Mouse (Mus musculus) right cerebral cortex, postnatal 25 days (tissue): ENCODE measurements at regions not wholly inside any gene's neighbourhood (a gene's known extent, or its start where the extent isn't known, plus 50 kb on each side); places are given as distances from the start of the nearest gene placed in this dataset.

Experiments used
- DNase-seq: peaks from one replicate; pipeline ENCODE4 v3.0.0; 2022

DNA sequence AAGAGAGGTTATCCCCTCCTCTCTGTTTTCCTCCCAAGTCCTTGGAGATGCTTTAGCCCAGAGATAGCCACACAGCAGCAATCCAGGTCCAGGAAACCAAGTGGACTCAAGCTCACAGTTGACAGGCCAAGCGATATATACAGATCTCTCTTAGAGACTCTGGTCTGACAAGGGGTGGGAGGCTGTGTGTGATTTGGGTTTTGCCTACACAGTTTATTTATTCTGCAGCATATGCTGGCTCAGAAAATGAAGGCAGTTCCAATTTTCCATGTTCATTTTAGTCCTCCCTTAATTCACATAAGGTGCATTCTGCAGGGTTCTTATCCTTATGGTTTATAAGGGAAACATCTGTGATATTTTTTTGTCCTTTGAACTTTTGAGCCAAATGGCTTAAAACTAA lies 595.0 kb upstream of the Apob start:
- no peak for DNase-seq

DNA sequence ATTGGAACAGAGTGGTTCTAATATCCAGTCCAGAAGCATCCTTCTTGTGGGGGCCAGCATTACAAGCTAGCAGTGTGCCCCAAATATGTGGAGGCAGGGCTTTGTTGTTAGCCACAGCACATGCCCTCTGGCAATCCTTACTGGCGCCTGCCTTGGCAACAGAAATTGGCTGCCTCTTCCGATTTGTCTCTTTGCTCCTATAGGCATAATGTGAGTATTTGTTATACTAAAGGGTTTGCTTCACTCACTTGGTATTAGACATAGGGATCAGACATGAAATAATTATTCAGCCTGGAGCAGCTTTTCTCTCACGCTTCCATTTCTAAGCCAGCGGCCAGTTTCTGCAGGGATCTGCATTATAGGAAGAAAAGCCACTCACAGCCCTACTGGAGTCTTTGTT lies 573.6 kb upstream of the Apob start:
- no peak for DNase-seq

DNA sequence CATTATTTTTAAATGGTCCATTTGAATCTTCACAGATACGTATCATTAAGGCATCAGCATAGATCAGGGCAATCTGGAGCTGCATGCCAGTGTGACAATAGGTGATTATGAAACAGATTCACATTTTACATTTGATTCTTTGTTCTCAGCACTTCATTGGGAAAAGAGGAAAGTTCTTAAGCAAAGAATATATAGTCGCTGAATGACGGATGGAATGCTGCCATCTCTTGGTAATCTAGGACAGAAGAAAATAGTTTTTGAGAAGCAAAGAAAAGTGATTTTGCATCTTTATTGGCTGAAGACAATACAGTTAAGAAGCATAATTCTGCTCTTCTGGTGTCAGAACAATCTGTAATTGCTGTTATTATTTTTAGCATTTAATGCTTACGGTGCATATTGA lies 565.6 kb upstream of the Apob start:
- DNase-seq: no peak

DNA sequence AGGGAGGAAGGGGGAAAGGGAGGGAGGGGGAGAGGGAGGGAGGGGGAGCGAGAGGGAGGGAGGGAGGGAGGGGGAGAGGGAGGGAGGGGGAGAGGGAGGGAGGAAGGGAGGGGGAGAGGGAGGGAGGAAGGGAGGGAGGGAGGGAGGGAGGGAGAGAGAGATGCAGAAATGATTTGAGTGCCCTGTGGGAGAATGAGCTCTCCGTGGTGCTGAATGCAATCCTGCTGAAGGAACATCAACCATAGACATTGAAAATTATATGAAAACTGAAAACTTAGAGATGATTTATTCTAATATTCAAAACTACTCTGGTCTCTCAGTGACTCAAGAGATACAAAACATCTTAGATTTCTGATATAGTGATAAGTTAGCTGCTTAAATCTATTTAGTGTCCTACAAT lies 557.2 kb upstream of the Apob start:
- no peak for DNase-seq

DNA sequence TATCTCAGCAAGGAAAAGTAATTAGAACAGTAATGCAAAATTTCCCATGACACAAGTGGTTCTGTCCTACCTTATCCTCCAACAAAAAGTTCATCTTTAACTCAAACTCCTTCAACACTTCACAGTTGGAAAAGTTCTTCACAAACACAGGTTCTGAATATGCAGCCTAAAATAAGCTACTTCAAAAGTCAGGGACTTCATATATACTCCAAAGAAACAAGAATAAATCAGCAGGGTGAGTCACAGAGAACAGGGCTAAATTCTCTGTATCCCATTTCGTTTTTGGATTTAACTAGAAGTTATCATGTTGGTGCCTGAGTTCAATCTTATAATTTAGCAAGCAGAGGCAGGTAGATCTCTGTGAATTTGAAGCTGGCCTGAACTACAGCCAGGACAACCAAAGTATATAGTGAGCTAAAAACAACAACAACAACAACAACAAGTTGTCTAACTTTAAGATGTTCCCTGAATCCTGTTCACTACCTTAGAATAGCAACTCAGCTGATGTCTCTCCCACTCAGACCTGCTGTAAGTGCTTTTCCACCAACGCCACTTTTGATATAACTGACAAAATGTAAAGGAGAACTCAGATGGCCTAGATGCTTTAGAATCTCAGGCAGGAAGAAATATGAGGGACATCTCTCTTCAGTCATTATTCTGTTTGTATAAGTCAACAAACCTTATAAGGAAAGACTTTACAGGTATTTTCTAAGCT lies 555.5 kb upstream of the Apob start:
- no peak for DNase-seq

DNA sequence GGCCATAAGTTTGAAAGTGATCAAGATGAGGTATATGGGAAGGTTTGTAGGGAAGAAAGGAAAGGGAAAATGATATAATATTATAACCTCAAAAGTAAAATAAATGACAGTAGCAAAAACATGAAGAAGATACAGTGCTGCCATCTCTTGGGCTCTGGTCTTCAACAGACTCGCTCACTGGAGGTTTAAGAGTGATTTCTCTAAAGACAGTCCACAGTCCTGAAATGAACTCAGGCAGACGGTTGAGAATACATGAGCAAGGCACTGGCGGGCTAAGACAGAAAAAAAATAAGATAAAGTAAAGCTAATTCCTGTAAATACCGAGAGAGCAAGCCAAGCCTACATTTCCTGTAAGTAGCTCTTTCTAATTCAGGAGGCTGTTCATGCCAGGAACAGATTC lies 546.5 kb upstream of the Apob start:
- DNase-seq: no peak

DNA sequence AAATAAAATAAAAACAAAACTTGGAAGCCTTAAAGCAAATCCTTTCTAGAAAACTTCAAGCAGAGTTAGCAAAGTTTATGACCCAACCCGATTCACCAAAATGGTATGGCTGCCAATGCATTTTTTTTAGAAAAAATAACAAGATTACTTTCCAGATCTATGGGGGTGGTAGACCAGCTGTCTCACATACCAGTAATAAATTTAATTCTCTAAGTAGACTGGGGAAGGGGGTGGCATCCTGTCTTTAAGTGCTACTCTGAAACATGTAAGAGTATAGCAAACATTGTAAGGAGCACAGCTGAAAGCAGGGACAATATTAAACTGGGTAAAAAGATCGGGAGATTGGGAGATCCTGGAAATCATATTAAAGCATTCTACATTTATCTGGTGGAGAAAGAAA lies 532.2 kb upstream of the Apob start:
- DNase-seq: no peak

DNA sequence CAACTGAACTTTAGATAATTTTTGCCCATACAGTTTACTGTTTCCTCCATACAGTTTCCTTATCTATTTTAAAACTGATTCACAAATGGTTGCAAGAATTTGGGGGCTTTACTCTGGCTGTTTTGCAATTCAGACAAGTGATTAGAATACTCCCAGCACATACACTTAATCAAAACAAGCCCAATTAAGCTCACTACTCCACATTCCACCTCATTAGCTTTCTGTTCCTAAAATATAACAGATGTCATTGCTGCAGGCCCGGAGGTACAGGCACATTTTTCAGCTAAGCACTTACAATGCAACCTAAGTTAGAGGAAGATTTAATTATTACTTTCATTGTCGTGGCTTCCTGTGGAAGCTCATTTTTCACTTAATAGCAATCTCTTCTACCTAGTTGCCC lies 526.9 kb upstream of the Apob start:
- DNase-seq: no peak

DNA sequence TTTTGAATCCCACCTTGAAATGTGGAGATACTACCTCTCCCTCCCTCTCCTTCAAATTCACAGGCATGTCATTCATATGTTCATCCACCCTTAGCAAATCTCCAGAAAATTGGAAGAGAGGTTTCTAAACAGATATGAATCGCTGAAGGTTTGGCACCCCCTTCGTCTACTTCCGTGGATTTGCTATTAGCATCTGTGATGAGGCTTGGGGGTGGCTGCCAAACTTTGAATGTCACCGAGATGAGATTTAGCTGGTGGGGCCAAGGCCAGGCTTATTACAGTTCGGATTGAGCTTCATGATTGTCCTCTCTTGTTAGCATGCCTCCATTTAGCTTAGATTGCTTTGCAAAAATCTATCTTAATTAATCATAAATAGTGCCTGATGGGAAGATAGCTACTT lies 520.4 kb upstream of the Apob start:
- no peak for DNase-seq

DNA sequence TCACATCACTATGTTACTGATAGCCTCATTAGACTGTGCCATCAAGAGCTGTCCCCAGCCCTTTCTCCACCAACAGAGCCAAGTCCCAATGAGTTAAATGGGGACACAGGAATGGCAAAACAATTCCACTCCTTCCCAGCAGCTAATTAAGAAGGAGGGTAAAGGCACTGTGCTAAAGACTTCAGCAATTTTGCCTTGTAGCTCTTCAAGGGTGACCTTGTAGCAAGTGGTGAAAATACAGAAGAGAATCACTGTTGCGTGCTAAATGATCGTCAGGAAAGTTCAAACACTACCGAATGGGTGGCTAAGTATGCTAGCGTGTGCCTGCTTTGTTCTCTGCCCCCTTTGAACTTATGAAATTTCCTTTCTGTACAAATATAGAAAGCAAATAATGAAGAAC lies 519.9 kb upstream of the Apob start:
- DNase-seq: no peak

DNA sequence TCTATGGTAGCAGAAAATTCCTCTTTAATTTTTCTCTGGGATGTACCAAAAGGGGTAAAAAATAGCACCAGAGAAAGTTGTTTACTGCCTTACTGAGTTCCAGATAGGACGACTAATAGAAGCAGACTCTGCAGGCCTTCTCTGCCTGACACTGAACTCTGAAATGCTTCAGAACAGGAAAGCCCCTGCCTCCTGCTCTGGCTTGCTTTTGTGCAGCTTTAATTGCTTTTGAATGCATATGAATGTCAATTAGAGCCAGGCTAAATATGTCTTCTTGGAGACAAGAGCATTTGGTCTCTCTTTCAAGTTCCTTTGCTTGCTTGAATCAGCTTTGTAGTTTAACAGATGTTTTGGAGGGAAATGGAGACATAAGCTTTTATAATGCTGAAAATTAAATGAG lies 512.5 kb upstream of the Apob start:
- no peak for DNase-seq

DNA sequence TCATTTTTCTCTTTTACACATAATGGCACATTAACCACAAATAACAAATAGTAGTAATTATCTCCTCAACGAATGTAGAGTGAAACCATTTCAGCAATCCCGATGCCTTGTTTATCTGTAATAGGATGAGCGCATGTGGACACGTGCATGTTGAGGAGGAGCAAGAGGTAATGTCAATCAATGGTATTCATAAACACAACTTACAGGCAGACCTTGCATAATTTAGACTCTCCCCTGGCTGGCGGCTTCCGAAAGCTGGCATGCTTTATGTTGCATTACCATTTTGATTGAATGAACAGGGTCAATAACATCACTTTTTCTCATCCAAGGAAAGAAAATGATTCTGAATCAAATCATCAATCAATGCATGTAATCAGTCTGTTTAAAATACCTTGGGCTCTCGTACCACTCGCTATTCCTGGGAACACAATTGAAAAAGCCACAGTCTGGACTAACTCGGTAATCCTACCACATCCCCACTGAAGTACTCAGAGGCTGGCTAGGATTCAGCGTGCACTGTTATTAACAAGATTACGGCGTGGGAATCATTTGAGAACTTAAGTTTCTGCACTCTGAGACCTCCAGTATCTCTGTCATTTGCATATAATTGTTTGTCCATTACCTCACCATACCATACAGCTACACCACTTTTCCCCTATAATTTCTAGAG lies 464.7 kb upstream of the Apob start:
- no peak for DNase-seq

DNA sequence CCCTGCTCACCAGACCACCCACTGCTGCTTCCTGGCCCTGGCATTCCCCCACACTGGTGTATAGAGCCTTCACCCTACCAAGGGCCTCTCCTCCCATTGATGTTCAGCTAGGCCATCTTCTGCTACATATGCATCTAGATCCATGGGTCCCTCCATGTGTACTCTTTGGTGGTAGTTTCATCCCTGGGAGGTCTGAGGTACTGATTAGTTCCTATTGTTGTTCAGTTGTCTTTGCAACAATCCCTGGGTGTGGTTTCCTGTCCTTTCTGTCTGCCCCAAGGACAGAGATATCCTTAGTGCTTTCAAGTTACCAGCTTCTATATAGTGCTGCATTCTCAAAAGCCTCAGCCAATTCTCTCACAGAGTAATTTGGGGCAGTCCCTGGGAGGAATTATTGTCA lies 440.1 kb upstream of the Apob start:
- no peak for DNase-seq

DNA sequence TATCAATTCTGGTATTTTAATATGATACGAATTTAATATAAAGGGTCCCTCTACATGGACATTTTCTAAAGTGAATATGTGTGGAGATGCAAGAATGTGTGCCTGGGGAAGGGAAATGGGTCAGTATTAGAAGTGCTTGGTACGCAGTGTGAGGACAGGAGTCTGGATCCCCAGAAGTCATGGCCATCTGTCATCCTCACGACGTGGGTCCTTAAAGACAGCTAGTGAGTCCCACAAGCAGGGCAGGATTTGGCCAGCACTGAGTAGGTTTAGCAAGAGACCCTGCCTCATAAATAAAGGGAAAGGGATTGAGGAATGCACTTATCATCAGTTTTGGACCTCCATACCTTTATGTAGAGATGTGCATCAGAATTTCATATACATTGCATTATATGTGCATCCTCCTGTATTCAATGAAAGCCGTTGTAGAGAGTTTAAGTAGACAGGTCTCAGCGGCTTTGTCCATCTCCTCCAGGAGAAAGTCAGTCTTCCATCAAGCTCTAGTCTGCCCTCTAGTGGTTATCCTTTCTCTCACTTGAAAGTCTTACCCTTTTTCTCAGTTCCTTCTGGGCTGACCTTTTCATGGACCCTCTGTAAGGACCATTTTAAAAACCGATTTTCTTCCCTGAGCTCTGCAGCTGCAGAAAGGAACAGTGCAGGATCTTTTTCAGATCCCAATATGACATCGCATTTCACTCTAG lies 434.0 kb upstream of the Apob start:
- DNase-seq: no peak

DNA sequence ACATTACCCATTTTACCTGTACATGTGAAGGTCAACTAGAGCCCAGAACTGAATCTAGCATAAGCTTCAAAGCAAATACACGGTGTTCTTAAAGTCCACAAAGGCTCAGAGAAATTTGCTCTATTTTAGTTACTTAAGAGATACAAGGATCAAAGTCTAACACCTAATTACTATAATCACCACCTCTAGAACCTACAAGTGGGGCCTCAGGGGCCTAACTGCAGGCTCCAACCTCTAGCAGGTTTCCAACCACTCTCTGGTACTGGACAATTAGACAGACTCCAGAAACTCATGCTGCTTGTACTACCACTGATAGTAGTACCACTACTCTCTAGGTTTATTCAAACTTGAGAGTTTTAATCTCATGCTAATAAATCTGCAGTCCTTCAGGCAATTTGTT lies 428.7 kb upstream of the Apob start:
- DNase-seq: no peak

DNA sequence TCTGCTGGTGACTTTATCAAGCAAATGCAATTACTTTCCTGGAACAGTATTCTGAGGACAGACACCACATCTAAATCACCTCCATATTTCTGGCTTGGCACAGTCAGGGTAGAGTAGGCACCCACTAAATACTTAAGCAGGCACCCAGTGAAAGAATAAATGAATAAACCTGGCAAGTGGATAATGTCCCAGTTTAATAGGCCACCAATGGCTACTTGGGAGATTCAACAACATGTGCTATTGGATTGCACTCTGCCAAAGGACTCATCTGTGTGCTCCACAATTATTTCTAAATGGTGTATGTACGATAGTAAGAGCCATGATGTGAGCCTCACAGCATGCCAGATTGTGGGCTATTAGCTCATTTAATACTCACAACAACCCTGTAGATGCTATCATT lies 417.2 kb upstream of the Apob start:
- DNase-seq: no peak

DNA sequence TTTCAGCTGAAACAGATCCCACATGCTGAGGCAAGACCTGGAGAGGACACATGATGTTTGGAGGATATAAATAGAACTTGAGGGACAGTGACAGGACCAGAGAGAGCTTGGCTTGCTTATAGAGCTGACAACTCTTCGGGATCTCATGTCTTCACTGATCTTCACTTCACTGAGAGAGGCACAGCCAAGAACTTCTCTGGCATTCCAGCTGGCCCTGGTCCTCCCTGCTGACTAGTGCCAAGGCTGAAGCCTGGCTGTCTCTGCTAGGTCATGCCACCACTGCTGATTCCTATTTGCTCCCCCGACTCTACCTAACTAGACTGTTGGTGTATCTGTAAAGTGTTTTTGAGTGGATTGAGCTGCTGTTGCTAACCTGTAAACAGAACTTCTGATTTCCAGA lies 401.4 kb upstream of the Apob start:
- DNase-seq: no peak

DNA sequence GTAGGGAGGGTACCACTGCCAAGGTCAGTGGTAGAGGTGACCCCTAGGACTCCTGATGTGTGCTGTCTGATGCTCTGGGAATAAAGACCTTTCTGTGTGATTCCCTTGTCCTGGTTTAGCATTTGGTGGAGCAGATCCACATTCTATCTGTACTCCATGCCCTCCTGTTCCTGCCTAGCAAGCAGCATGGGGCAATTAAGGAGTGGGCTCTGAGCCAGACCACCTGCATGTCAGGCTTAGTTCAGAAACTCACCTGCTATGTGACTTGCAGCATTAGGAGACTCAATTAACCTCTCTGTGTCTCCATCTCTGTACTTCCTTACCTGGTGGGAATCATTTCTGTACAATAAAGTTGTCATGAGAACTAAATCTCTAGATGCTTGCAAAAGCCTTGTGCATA lies 389.9 kb upstream of the Apob start:
- no peak for DNase-seq

DNA sequence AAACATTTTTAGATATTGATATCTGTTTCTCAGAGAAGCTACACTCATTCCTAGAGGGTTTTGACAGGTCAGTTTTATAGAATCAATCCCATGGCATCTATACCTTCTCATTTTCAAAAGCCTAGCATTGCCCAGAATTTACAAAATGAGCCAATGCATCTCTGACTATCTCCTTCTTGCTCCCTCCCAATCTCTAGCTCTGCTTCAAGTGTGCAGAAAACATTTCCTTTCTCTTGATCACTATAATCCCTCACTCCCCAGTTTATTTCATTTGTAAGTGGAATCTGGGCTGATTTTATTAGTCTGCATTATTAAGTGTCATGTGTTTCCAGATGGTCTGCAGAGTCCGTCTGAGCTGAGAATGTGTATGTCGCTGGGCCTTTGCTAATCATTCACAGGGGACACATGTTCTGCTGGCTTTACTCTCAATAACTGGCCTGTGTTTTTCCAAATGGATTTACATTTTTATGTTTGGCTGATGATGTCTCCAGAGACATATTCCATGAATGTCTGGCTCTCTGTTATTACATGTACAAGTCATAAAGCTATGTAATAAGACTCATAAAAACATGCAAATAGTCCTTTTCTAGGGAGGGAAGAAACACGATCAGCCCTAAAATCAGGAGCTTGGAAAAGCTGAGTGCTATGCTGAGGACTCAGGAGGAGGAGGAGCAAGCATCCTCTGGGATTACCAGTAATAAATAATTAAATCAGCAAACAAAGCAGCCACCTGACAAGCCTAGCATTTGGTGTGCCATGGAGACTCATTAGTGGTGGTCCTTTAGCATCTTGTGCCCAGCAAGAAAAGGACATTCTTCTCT lies 366.0 kb upstream of the Apob start:
- DNase-seq: no peak

DNA sequence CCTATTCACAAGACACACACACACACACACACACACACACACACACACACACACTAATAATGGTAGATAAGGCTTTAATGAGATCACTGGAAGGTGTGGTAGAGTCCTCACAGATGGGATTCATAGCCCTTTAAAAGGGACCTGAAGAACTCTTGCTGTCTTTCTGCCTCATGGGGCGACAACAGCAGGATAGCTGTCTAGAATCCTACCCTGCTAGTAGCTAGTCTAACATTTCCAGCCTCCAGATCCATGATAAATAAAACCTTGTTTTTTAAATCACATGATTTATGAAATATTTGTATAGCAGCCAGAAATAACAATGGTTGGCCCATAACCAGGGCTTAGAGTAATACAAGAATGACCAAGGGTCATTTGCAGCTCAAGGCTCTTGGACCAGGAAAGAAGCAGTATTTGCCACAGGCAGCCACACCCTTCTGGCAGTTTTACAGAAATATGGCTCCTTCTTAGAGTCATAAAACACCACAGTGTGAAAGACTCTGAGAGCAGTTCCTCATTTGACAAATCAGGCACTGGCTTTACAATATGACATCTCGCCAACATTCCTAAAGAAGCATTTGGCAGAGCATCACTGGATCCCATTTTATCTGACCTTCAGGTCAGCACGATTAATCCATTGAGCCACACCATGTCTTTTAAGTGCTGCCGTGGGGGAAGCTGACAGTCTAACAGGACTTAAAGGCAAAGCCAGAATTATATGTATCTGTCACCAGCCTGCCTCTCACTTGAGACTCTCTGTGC lies 340.9 kb upstream of the Apob start:
- no peak for DNase-seq

DNA sequence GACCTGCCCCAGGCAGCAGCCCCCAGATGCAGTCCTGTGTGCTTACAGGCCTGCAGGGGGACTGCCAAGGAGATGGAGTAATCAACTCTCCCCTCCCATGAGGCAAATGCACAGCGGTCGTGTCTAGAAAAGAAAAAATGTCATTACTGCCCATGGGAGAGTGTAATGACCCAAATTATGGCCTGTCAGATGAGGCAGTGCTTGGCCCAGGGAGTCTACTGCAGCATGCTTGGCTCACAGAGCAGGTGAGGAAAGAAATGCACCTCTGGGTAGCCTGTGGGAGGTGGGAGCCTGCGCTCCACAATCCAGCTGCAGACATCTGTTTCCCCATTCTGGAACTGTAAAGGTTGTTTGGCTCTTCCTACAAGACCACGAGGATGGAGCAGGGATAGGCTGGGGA lies 339.8 kb upstream of the Apob start:
- no peak for DNase-seq

DNA sequence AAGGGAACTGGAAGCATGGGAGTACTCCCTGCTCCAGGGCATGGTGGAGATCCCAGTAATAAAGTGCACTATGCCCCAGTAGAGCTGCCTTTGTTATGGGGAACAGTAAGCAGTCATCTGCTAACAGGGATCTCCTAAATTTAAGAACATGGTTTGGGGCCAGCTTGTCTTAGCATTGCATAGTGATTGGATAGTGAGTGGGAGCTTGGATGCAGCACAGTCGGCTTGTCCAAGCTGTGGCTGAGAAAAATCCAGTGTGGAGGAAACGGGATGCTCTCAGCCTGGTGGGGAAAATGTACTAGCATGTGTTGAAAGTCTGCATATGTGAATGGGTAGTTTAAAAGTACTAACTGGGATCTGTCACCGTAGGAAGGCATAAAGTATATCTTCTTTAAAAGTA lies 326.6 kb upstream of the Apob start:
- no peak for DNase-seq

DNA sequence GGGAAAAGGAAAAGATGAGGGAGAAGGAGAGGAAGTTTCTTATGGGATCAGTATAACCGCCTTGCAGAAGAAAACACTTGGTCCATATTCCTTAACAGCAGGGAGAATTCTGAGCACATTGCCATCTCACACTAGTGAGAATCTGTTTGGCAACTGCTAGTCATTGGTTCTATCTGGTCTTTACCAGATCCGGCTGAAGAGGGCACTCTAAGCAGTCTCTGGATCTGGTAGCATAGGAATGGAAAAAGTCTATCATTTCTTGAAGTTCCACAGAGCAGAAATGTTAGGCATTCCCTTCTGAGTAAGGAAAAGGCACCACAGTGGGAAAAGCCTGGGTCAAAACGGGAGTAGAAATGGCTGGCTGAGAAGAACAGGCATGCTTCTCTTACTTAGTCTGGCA lies 315.4 kb upstream of the Apob start:
- no peak for DNase-seq
